Mouse (Mus musculus) heart, embryonic 13.5 days (tissue): ENCODE results near the gene Fam98c. TPM values are rescaled to one million over a fixed set of nuclear protein-coding genes. Genes with fewer than 3 reads are reported as not detected.

Experiments used
- polyA plus RNA-seq: library from polyadenylated mRNA; unstranded; fragments of >200 nt; fragmentation: Nextera tagmentation; extraction: Ambion mirVana; gene quantifications from 2 replicates; pipeline ENCODE4 v1.2.1, GENCODE M21; 2015

Gene Fam98c
- polyA plus RNA-seq, 1 experiment from 2014 or later: 11.9 TPM

Other genes with a start within 250 kb of the Fam98c start
- 259 and 266 TPM in 2 replicates for gene Actn4, start 193.9 kb downstream of the Fam98c start, polyA plus RNA-seq
- gene Eif3k, start 174.4 kb downstream of the Fam98c start, polyA plus RNA-seq: 257 and 300 TPM in 2 replicates
- 3.4 and 5.3 TPM in 2 replicates for gene Map4k1, start 174.2 kb downstream of the Fam98c start, polyA plus RNA-seq
- 0.19 and 0.31 TPM in 2 replicates for gene Ryr1, start 31.1 kb downstream of the Fam98c start, polyA plus RNA-seq
- gene Rasgrp4, start 21.4 kb downstream of the Fam98c start, polyA plus RNA-seq: 0.56 and 0.62 TPM in 2 replicates
- gene Ggn, start 14.0 kb upstream of the Fam98c start, polyA plus RNA-seq: 0.33 and 0.48 TPM in 2 replicates
- 1.3 and 1.5 TPM in 2 replicates for gene Spred3, start 14.2 kb upstream of the Fam98c start, polyA plus RNA-seq
- gene Psmd8, start 24.5 kb upstream of the Fam98c start, polyA plus RNA-seq: 209 and 219 TPM in 2 replicates
- 0.41 and 0.42 TPM in 2 replicates for gene Catsperg1, start 57.8 kb upstream of the Fam98c start, polyA plus RNA-seq
- gene Kcnk6, start 76.3 kb upstream of the Fam98c start, polyA plus RNA-seq: 1.6 and 1.7 TPM in 2 replicates
- gene Yif1b, start 82.1 kb upstream of the Fam98c start, polyA plus RNA-seq: 107 and 117 TPM in 2 replicates
- gene 2200002D01Rik, start 92.2 kb upstream of the Fam98c start, polyA plus RNA-seq: 5.7 and 7.3 TPM in 2 replicates
- gene Spint2, start 125.7 kb upstream of the Fam98c start, polyA plus RNA-seq: 111 and 116 TPM in 2 replicates
- 13.3 and 14.9 TPM in 2 replicates for gene Ppp1r14a, start 133.1 kb upstream of the Fam98c start, polyA plus RNA-seq
- gene Dpf1, start 147.7 kb upstream of the Fam98c start, polyA plus RNA-seq: 2.0 and 3.7 TPM in 2 replicates